Mouse (Mus musculus): ENCODE results near the gene Zfp960.
"Not testable (repeated sequence)": the region's sequence is repeated elsewhere in the genome, so short reads cannot be mapped to it uniquely, and the experiment has no call there.

GRCm38 (mm10) chr17:17120830-17121502 lies 57.1 kb downstream of the Zfp960 start, which contains the start of gene Zfp97:
- TF ChIP-seq EP300 (IDR thresholded peaks at IDR 0.05; ENCODE audit: insufficient read depth, low read depth, low read length); POLR2A (IDR thresholded peaks at IDR 0.05; ENCODE audit: insufficient read depth, low read length); CTCF (IDR thresholded peaks at IDR 0.05; ENCODE audit: low read depth, low read length): not testable (repeated sequence)
